Mouse (Mus musculus) neutrophil, adult 5-6 weeks (primary cell): ENCODE measurements around the gene Tmem120a. TPM values are rescaled to one million over a fixed set of nuclear protein-coding genes. Genes with fewer than 3 reads are reported as not detected.

Experiments
- total RNA-seq: library from RNA; stranded (forward); fragments of 200-1000 nt; gene quantifications from 2 replicates; pipeline ENCODE4 v1.2.3, GENCODE M21; 2017

Tmem120a gene
- total RNA-seq, 1 experiment from 2014 or later: 30.5 TPM

Other genes with a start within 250 kb of the Tmem120a start
- 51.2 and 64.4 TPM in 2 replicates for gene Hip1, start 199.3 kb downstream of the Tmem120a start, total RNA-seq
- gene Ccl26, start 180.9 kb downstream of the Tmem120a start, total RNA-seq: not detected in 2 replicates
- gene Ccl24, start 171.4 kb downstream of the Tmem120a start, total RNA-seq: not detected in 2 replicates
- 7.3 and 7.9 TPM in 2 replicates for gene Rhbdd2, start 111.8 kb downstream of the Tmem120a start, total RNA-seq
- 118 and 124 TPM in 2 replicates for gene Por, start 74.4 kb downstream of the Tmem120a start, total RNA-seq
- gene Styxl1, start 33.9 kb upstream of the Tmem120a start, total RNA-seq: 0.93 and 1.1 TPM in 2 replicates
- gene Mdh2, start 34.0 kb upstream of the Tmem120a start, total RNA-seq: 138 and 141 TPM in 2 replicates
- gene Srrm3, start 62.4 kb upstream of the Tmem120a start, total RNA-seq: not detected in 2 replicates
- gene Hspb1, start 143.5 kb upstream of the Tmem120a start, total RNA-seq: not detected in 2 replicates
- gene Ywhag, start 190.2 kb upstream of the Tmem120a start, total RNA-seq: 66.7 and 70.0 TPM in 2 replicates
- 5.0 and 5.6 TPM in 2 replicates for gene Ssc4d, start 230.1 kb upstream of the Tmem120a start, total RNA-seq
- not detected in 2 replicates for gene Zp3, start 235.7 kb upstream of the Tmem120a start, total RNA-seq